Mouse (Mus musculus) spleen, postnatal 36 days (tissue): Measurements from ENCODE around the gene Fbxl13.

Source experiments
- DNase-seq, 2 experiments: peaks; one replicate each; pipeline ENCODE4 v3.0.0; 2022; ENCODE audit warnings: low spot score in 2 of 2, mixed read lengths in 1 of 2

The Fbxl13 gene

DNA sequence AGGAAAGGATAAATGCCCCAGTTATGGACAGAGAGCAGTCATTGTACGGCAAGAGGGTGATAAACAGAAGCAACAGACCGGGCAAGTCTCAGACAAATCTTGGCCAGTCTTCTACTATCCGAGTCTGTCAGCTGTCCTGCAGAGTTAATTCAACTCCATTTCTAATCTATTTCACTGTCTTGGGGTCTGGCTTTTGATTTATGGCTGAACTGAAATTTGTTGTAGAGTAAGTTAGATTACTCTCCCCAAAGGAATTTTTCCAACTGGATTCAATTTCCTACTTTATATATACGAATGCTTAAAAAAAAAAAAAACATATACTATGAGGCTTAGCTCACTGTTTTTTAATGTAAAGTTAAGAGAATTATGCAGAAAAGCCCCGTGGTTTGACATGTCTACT, 158.6 kb downstream of the Fbxl13 start:
- DNase-seq, result no peak

DNA sequence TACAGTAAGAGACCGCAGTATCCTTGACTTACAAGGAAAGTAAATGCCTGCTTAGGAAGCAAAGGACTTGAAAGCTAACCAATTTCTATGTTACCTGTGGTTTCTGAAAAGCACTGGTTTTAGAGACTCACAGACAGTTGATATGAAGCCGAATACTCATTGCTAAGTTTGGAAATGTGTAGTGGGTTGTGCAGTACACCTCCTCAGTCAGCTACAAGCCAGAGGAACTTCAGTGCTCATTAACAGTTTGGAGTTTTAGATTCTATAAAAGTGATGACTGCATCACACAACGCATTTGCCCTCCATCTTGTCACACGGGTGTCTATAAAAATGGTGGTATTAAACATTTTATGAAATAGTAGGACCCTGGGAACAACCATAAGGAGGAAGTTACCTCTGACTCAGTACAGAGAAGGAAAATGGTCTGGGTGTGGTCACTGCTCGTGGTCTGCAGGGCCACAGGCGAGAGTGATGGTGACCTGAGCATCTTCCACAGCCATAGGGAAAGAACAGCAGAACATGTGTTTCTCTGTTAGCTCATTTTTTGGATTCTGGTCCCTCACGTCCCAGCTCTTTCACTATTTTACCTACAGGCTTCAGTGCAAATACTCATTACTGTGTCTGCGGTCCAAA, 160.1 kb downstream of the Fbxl13 start:
- no peak for DNase-seq

DNA sequence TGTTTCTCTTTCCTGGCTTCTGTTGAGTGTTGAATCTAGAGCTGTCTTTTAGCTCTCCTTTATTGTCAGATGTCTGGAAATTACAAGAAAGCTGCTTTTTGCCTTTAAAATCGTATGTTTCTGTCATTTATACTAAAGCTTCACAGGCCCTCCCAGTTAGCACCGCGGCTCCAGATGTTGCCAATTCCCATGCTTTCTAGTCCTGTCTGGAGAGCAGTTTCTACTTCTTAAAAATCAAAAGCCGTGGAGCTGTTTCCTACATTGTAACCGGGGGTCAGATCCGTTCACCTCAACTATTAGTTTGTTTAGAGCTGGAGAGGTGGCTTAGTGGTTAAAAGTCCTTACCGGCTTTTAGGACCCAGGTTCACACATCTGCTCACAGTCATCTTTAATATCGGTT, 162.2 kb downstream of the Fbxl13 start:
- no peak for DNase-seq

DNA sequence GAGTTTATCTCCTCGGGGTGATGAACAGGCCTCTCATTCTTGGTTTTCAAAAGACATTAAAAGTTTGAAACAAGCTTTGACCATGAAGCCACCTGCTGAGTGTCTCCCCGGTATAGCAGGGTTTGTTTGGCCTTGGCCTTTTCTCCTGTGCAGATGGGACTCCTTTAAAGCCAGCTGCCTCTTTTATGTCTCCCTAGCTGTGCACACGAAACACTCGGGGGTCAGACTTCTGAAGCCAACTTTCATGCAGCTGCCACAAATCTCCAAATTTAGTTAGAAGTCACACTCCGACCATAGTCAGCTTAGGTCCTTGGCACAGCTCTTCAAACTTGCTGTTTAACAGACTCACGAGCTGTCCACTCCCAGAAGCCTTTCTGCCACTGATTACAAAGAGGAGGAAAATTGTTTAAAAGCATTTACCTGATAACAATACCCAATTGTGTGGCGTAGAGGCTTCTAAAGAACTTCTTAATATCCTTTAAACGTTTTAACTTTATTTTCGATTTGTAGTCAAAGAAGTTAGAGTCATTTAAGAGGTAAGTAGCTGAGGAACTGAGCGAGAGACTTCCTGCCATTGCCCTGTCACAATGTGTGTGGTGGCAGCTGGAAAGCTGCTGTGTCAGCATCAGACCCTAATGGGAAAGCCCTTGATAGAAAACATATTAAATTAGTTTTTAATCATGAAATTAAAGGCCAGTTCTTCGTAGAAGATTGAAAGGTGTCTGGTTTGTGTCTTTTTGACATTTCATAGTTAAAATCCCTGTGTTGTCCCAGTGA, 162.8 kb downstream of the Fbxl13 start:
- DNase-seq, result no peak

DNA sequence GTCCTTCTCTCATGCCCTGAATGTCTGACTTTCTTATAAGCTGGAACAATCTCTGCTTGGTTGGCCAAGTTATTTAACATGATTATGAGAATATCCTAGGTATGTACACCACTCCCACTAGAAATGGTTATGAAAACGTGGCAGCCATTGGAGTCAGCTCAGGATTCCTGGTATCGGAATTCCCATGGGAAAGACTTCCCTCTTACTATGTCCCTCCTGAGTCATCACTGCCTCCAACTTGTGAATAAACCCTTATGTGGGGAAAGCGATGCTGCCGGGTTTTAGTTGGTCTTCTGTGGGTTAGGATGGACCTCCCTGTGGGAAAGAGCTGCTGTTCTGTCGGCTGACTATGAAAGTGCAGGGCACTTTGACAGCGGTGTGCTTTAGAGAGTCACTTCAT, 163.9 kb downstream of the Fbxl13 start:
- no peak for DNase-seq

DNA sequence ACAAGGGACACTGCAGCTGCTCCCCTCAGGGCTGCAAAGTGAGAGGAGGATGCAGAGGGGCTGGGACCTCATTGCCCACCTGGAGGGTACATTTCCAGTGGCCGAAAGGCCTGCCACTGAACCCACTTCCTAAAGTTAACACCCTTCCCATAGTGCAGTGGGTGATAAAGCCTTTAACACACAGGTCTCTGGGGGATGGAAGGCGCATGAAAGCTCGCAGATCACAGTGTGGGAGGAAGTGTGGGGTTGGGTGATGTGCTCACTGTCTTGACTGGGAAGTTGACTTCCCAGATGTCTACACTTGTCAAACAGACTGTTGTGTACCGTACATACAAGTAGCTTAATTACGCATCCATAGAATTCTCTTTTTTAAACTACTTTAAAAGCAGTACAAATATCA, 165.7 kb downstream of the Fbxl13 start:
- DNase-seq, result no peak

DNA sequence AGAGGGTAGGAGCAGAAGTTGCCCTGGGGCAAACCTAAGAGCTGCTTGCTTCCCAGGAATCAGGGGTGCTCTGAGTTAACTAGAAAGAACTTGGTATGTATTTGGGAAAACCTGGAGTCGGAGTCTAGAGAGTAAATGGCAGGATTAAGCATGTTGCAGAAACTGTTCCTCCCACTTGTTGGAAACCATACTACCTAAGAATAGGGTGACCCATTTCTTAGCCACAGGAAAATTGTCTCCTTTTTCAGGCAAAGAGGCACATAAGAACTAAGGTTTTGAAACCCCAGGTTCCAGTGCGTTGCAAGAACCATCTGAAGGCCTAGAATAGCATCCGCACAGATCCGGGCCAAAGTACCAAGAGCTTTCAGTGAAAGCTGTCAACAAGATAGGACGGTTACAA, 167.0 kb downstream of the Fbxl13 start:
- DNase-seq, result no peak

DNA sequence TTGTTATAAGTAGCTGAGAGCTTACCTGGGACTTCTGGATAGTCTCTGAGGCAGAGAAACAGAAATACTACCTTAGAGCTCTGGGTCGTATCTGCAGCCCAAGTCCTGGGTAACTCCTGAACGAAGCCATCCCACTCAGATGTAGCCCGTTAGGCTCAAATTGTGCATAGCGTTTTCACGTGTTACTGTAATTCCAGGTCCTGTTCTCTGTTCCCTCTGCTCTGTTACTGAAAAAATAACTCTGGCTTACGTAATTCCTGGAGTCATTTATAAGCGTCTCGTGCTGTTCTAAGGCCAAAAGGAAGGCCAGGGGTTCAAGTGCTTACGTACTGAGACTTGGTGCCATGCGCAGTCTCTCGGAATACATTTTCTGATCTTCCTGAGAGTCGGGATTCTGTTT, 177.3 kb downstream of the Fbxl13 start:
- no peak for DNase-seq

DNA sequence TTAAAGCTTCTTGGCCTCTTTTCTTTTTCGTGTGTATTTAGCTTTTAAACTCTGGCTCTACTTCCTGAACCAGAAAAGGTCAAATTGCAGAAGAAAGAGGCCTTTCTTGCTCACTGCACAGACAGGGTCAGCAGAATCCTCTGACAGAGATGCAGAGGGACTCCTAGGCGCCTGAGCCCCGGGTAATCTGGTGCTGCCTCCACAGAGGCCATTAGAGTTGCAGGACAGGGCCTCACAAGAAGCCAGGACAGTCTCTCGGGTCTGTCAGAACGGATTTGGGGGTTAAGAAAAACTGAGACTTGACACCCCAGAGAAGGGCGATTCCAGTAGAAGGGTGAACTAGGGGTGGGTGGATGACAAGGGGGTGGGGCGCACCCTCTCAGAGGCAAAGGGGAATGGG, 178.0 kb downstream of the Fbxl13 start:
- DNase-seq, result no peak

DNA sequence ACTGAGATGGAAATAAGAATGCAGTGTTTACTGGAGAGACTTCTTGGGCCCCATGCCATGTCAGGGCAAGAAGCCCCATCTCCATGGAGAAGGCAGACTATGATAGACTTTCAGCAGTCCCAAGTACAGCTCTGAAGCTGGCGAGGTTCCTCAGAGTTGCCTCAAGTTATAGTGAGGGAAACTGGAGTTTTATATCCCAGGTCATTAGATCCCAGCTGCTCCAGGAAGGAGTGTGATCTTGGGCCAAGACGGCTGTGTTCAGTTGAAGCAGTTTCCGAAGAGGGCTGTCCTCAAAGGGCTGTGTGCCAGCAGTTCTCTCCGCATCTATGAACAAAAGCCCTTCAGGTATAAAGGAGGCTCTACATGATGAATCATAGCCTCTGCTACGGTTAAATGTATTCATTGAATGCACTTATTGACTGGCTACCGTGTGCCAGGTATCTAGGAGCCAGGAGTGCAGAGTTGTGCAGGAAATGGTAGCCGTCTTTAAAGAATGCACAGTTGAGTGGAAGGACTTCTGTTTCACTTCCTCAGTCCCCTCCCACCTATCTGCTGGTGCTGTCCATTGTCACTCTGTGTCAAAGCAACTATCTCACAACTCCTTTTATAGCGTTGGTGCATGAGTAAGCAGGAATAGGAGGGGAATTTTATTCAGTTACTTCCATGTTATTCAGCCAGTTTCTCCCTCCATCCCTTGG, 204.5 kb downstream of the Fbxl13 start:
- DNase-seq, result peak; percentile 39 to 45

DNA sequence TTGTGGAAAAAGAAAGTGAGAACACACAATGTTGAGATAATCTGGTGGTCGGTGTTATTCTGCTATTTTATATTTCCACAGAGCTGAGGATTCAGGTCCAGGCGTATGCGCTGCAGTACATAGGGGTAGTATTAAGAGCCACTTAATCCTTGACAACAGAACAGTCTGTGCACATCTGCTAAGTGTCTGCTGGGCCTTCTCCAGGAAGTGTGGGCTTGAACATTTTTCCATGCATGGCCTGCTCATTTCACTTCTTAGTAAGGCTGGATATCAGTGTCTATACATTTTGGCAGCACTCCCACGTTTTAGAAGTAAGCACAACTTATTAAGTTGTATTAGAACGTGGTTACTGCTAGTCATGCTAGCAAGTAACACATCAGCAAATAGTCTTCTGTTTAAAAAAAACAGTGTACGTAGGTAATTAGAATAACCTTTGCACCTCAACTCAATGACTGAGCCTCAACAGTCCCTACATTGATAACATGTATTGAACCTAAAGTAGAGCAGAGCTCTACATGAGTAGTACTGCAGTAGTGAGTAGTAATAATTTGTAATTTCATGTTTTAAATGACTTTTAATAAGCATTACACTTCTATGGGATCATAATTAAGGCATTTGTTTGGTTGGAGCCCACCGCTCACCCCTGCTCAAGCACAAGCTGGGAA, 205.9 kb downstream of the Fbxl13 start:
- DNase-seq, result no peak

DNA sequence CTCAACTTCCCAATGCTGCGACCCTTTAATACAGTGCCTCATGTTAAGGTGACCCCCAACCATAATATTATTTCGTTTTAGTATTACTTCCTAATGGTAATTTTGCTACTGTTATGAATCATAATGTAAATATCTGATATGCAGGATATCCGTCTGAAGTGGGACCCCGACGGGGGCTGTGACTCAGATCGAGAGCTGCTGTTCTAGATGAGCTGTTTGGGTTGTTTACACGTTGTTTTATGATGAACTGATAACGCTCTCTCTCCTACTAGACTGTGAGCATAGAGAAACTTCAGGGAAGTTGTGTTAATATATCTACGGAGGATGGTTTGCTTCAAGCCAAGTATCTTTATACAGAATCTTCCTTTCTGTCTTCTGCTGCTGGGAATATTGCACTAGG, 207.0 kb downstream of the Fbxl13 start:
- DNase-seq, result no peak

DNA sequence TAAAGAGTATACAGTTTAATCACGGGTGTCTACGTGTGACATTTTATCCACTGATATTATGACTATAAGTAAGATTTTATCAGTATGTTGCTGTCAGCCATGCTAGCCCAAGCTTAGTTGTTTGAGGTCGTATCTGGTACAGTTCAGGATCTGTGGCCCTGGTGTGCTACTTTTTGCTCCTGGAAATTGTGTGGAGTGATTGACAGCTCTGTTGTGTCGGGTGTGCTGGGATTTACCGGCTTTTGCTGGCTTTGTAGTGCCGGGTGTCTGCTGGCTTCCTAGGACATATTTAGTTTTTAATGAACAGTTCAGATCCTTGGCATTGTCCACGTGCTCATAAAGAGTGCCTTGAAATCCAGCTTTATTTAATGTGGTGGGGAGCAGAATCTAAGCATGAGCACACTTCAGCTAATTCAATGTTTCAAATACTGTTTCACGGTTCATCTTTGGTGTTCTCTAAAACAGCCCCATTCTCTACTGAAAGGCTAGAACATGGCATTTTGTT, 208.9 kb downstream of the Fbxl13 start:
- DNase-seq, result no peak

DNA sequence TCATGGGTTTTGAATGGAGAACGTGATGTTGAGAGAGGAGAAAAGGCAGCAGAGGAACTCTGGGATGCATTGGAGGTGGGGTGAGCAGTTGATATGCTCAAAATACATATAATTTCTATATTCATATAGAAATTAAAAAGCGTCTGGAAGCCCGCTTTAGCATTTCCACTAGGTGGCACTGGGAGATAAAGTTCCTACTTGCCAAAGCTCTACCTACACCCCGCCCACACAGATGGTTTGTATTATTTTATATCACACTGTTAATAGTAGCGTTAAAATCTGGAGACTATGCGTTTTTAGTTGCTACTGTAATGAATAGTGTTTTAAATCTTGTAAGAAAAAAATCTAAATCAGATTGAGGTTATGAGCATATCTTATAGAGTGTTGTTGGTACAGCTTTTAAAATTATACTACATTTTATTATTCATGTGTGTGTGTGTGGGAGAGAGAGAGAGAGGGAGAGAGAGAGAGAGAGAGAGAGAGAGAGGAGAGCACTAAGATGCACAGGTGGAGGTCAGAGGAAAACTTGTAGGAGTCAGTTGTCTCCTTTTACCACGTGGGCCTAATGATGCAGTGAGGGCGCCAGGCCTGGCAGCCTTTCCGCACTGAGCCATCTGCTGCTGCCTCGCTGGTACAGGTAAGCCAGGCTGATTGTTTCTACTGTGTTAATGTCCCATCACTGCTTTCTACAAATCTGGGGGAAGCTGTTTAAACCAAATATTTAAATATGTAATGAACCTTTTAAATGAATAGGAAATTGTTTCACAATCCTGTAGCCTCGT, 211.1 kb downstream of the Fbxl13 start:
- DNase-seq, result no peak
